Mouse (Mus musculus): Measurements from ENCODE around the gene Cdhr4. TPM values are rescaled to one million over a fixed set of nuclear protein-coding genes. Genes with fewer than 3 reads are reported as not detected.
A peak's percentile ranks its signal among the peaks of the same experiment; 100 is the strongest.

Gene Cdhr4
- polyA plus RNA-seq, 1 experiment, result 2.2 TPM

- peak in 1 of 2 experiments; percentile 18 for DNase-seq
Observed at GRCm38 (mm10) chr9:108046582-108046981, 54.3 kb downstream of the Cdhr4 start.

GRCm38 (mm10) chr9:108047601-108048565 is 55.6 kb downstream of the Cdhr4 start:
- H3K4me3 ChIP-seq (replicated peaks; ENCODE audit: insufficient read depth, low read depth, low read length), result no peak overlapping the region
- H3K4me1 ChIP-seq (ENCODE audit: control insufficient read depth, insufficient read depth, low read length), result no peaks in the 10 kb centered on the region; the same call in 1 of the 2 replicates
- peak; percentile 19 to 23 for DNase-seq
- no peak for TF ChIP-seq POLR2A (IDR thresholded peaks at IDR 0.05; ENCODE audit: borderline replicate concordance, insufficient read depth, low read length)
- no peak for TF ChIP-seq CTCF (IDR thresholded peaks at IDR 0.05; ENCODE audit: borderline replicate concordance, insufficient read depth, low read depth, low read length)
- H3K27me3 ChIP-seq (ENCODE audit: control insufficient read depth, insufficient read depth, low read length), result no peaks in the 10 kb centered on the region
- H3K27ac ChIP-seq (ENCODE audit: insufficient read depth, low read length), result no peak overlapping the region
- WGBS, result 45% methylated on average over 17 of the region's 17 CpGs

More at GRCm38 (mm10) chr9:108046582-108046981, 54.3 kb downstream of the Cdhr4 start:
- TF ChIP-seq CTCF (IDR thresholded peaks at IDR 0.05; ENCODE audit: borderline replicate concordance, insufficient read depth, low read depth, low read length), result no peak
- TF ChIP-seq POLR2A (IDR thresholded peaks at IDR 0.05; ENCODE audit: borderline replicate concordance, insufficient read depth, low read length), result no peak
- no peaks in the 10 kb centered on the region for H3K27me3 ChIP-seq (ENCODE audit: control insufficient read depth, insufficient read depth, low read length)
- WGBS, result 70% methylated on average over 4 of the region's 4 CpGs
- H3K4me3 ChIP-seq (replicated peaks; ENCODE audit: insufficient read depth, low read depth, low read length), result no peak overlapping the region
- no peak overlapping the region for H3K27ac ChIP-seq (ENCODE audit: insufficient read depth, low read length)
- H3K4me1 ChIP-seq (ENCODE audit: control insufficient read depth, insufficient read depth, low read length), result no peaks in the 10 kb centered on the region; the same call in 1 of the 2 replicates

- no peaks in the 10 kb centered on the region for H3K27me3 ChIP-seq (ENCODE audit: control insufficient read depth, insufficient read depth, low read length)
- H3K4me3 ChIP-seq (replicated peaks; ENCODE audit: insufficient read depth, low read depth, low read length), result peak overlapping the region; percentile 98
- H3K4me1 ChIP-seq (ENCODE audit: control insufficient read depth, insufficient read depth, low read length), result peaks cover 5% of the 10 kb centered on the region; the same call in 1 of the 2 replicates
- no peak for TF ChIP-seq POLR2A (IDR thresholded peaks at IDR 0.05; ENCODE audit: borderline replicate concordance, insufficient read depth, low read length)
- no peak for TF ChIP-seq CTCF (IDR thresholded peaks at IDR 0.05; ENCODE audit: borderline replicate concordance, insufficient read depth, low read depth, low read length)
- DNase-seq, result no peak
- H3K27ac ChIP-seq (ENCODE audit: insufficient read depth, low read length), result no peak overlapping the region
- 2% methylated on average over 19 of the region's 19 CpGs for WGBS
Observed at GRCm38 (mm10) chr9:108048566-108048955, 56.3 kb downstream of the Cdhr4 start.

DNA sequence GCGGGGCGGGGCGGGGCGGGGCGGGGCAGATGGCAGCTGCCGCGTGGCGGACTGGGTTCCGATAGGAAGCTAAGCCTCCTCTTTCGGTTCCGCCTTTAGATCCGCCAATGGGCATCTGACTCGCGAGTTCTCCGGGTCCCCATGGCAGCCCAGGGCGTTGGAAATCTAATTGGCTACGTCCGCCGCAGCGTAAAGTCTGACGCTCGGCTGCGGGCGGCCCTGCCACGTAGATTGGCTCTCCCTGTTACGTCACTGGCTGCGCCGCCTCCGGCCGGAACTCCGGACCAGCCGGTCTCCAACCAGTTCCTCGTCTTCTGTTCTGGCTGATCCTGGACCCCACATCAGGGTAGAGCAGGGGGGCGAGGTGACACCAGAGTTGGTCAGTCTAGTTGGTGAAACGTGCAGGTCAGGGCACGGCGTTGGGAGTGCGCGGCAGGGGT is 56.7 kb downstream of the Cdhr4 start, which contains the start of gene Gmppb:
Gene Gmppb, plus strand, starts transcription at position 227 of the 440 bp plus-strand sequence.
- DNase-seq, result peak; percentile 94 to 97
- H3K27ac ChIP-seq (ENCODE audit: insufficient read depth, low read length), result peak within 1 kb of the TSS; percentile 63; the same call in 1 of the 2 replicates
- under 1% methylated on average over 39 of the region's 39 CpGs for WGBS
- H3K4me3 ChIP-seq (replicated peaks; ENCODE audit: insufficient read depth, low read depth, low read length), result peak within 1 kb of the TSS; percentile 98
- H3K27me3 ChIP-seq (ENCODE audit: control insufficient read depth, insufficient read depth, low read length), result no peaks in the 10 kb centered on the region
- TF ChIP-seq POLR2A (IDR thresholded peaks at IDR 0.05; ENCODE audit: borderline replicate concordance, insufficient read depth, low read length) (peak; percentile 70; the same call in 1 of the 2 replicates), CTCF (IDR thresholded peaks at IDR 0.05; ENCODE audit: borderline replicate concordance, insufficient read depth, low read depth, low read length) (no peak)
- peaks cover 7% of the 10 kb centered on the region; the same call in 1 of the 2 replicates for H3K4me1 ChIP-seq (ENCODE audit: control insufficient read depth, insufficient read depth, low read length)

Other genes with a start within 250 kb of the Cdhr4 start
- gene Rbm5, start 221.5 kb upstream of the Cdhr4 start, polyA plus RNA-seq (2012; rRNA removed), result 126 and 129 TPM in 2 replicates
- 64.5 and 66.4 TPM in 2 replicates for gene Rbm6, start 119.3 kb upstream of the Cdhr4 start, polyA plus RNA-seq (2012; rRNA removed)
- gene Mon1a, start 104.3 kb upstream of the Cdhr4 start, polyA plus RNA-seq (2012; rRNA removed), result 32.4 and 34.4 TPM in 2 replicates
- gene Mst1r, start 85.6 kb upstream of the Cdhr4 start, polyA plus RNA-seq (2012; rRNA removed), result 0.71 and 1.0 TPM in 2 replicates
- not detected in 2 replicates for gene Actl11, start 64.0 kb upstream of the Cdhr4 start, polyA plus RNA-seq (2012; rRNA removed)
- gene Camkv, start 56.8 kb upstream of the Cdhr4 start, polyA plus RNA-seq (2012; rRNA removed), result 20.2 and 25.1 TPM in 2 replicates
- 1.5 and 2.2 TPM in 2 replicates for gene Traip, start 42.4 kb upstream of the Cdhr4 start, polyA plus RNA-seq (2012; rRNA removed)
- 8.0 and 10.0 TPM in 2 replicates for gene Uba7, start 17.0 kb upstream of the Cdhr4 start, polyA plus RNA-seq (2012; rRNA removed)
- gene Gm20661, start 9.4 kb upstream of the Cdhr4 start, polyA plus RNA-seq (2012; rRNA removed), result 0.20 and 0.38 TPM in 2 replicates
- gene Inka1, start 6.6 kb upstream of the Cdhr4 start, polyA plus RNA-seq (2012; rRNA removed), result 4.1 and 5.7 TPM in 2 replicates
- gene Gm20662, start 3.9 kb downstream of the Cdhr4 start, polyA plus RNA-seq (2012; rRNA removed), result 6.3 and 6.9 TPM in 2 replicates
- gene Ip6k1, start 10.0 kb downstream of the Cdhr4 start, polyA plus RNA-seq (2012; rRNA removed), result 191 and 245 TPM in 2 replicates
- 16.5 and 28.7 TPM in 2 replicates for gene Gmppb, start 56.7 kb downstream of the Cdhr4 start, polyA plus RNA-seq (2012; rRNA removed)
- gene Amigo3, start 60.7 kb downstream of the Cdhr4 start, polyA plus RNA-seq (2012; rRNA removed), result 2.7 TPM in 2 replicates
- 0.13 TPM in 1 of 2 replicates, not detected in the other for gene Mst1, start 87.9 kb downstream of the Cdhr4 start, polyA plus RNA-seq (2012; rRNA removed)
- gene Rnf123, start 90.8 kb downstream of the Cdhr4 start, polyA plus RNA-seq (2012; rRNA removed), result 184 and 213 TPM in 2 replicates
- 69.6 and 83.5 TPM in 2 replicates for gene Apeh, start 102.1 kb downstream of the Cdhr4 start, polyA plus RNA-seq (2012; rRNA removed)
- gene Bsn, start 197.9 kb downstream of the Cdhr4 start, polyA plus RNA-seq (2012; rRNA removed), result 70.0 and 77.6 TPM in 2 replicates

All from cerebellum, adult 2 months (tissue).